Mouse (Mus musculus) c-Kit-positive CD71-positive TER-119-negative erythroid progenitor cells, embryonic 14.5 days (primary cell): ENCODE results near the gene Wbp1l.

Experiments used
- DNase-seq: peaks from one replicate; pipeline ENCODE4 v3.0.0-alpha.2; 2013; ENCODE audit warnings: low read depth

Gene Wbp1l

DNA sequence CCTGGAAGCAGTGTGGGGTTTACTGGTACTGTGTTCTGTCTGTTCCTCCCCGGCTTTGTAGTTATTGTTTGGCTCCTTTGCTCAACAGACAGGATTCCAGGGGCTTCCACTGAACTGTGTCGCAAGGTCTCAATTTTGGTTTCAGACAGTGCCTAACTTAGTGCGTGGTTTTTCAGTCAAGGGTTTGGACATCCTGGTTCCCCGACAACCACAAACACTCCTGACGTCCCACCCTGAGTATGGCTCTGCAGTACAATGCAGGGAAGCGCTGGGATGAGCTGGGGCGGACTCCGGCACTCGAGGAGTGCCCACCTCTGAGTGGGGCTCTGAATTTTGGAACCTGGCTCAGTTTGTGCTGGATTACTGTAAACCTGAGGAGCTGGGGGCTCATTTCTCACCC lies 30.9 kb downstream of the Wbp1l start:
- DNase-seq, result no peak

DNA sequence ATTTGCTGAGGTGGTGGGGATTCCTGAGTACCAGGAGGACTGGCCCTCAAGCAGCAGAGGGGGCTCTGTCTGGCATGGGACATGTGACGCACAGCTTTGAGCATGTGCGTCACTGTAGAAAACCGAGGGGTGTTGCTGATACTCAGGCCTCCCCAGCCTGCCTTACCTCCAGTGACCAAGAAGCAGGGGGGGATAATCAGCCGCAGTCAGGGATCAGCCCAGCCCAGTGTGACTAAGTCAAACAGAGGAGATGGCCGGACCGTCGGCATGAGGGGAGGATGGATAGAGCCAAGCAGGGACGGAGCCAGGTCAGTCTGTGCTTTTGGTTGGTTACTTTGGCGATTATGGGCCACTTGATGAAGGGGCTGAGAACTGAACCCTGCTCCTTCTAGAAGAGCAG lies 32.8 kb downstream of the Wbp1l start:
- no peak for DNase-seq

DNA sequence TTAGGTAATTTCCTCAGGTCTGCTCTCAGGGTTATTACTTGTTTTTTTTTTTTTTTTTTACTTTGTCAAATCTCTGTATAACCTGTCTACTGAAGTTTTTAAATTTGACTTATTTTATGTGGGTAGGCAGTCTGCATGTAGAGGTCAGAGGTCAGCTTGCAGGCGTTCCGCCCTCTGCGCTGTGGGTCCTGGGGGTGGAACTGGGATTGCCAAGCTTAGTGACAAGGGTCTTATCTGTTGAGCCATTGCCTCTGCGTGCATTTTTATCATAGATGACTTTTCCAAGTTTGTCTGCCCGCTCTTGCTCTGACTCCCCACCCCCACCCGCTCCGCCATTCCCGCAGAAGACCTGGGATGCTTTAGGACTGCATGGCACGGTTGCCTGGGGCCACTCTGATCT lies 36.9 kb downstream of the Wbp1l start:
- DNase-seq, result no peak

DNA sequence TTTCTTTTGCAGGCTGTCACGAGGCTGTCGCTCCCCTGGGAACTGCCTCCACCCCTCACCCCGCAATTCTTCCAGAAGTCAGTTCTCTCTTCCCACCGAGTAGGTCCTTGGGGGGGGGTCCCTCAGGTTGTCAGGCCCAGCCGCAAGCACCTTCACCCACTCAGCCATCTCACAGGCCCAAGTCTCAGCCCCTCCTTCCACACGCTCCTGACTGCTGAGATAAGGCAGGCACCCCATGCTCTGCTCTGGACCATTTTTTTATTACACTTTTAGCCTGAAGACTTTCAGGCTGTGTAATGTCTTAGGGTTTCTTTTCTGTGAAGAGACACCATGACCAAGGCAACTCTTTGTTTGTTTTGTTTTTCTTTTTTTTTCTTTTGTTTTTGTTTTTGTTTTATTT lies 38.7 kb downstream of the Wbp1l start:
- DNase-seq, result peak; percentile 22

DNA sequence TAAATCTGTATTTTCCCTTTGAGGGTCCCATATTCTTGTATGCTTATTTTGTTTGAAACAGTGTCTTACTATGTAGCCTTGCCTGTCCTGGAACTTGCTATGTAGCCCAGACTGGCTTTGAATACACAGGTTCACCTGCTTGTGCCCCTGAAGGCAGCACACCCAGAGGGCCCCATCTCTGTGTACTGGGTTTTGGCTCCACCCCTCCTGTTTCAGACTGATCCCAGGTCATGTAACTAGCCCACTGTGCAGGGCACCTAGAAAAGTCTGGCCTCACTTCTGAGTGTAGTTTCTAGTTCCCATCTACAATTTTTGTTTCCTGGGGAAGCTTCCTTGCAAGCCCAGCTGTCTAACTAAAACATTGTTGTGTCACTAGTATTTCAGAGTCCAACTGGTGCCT lies 40.2 kb downstream of the Wbp1l start:
- no peak for DNase-seq

DNA sequence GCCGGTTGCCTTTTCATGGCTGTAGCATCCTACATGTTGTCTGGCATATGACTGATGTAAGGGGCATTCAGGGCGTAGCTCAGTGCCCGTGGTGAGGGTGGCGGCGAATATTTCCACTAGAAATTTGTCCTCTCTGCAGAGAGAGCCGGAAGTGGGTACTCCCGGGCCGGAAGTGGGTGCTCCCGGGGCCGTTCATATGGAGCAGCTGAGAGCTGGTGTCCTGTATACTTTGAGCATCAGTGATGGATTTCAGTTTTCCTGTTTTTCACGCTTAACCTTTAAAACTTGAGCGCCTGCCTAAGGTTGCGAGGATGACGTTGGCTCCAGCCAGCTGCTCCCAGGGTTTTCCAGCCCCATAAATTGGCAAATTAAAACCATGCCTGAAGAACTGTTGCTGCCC lies 40.6 kb downstream of the Wbp1l start:
- DNase-seq, result no peak

DNA sequence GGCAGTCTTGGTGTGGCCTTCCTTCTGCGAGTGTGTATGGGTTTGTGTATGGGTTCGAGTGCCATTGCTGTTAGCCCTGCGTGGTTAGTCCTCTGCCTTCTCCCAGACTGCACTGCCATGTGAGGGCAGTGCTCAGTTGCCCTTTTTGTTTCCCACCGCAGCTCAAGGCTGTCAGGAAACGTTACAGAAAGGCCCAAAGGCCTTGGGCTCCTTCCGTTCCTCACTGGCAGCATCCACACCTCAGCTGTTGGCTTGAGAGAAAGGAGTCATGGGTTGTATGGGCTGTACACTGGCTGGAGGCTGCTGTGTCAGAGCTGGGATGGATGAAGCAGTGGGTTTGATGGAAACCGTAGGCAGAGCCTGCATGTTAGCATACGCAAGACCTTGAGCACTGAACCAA lies 41.9 kb downstream of the Wbp1l start:
- no peak for DNase-seq

DNA sequence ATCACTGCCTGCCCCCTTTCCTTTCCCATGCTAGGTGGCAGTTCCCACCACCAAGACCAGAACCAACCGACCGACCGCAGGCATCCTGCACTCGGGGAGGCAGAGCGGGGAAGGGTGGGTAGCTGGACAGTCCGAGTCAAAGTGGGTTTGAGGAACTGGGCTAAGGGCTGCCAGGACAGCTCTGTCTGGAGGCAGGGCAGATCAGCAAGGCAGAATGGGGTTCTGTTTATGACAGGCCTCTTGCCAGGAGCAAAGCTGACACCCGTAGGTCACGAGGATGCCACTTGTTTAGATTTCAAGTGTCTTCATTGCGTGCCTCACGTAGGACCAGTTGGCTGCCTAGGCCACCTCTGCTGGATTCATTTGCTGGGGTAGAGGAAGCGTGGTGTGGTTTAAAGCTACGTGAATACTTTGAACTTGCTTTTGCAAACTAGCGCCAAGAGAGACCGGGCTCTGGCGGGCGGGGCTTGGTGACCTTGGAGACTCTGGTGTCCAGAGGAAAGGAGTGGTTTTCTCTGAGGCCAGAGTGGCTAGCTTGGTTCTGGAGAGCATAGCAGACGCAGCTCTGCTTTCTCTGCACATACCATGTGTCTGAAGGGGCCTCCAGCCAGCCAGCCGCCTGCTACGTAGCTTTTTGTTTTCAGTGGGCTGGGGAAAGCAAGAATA lies 42.7 kb downstream of the Wbp1l start:
- DNase-seq, result no peak

DNA sequence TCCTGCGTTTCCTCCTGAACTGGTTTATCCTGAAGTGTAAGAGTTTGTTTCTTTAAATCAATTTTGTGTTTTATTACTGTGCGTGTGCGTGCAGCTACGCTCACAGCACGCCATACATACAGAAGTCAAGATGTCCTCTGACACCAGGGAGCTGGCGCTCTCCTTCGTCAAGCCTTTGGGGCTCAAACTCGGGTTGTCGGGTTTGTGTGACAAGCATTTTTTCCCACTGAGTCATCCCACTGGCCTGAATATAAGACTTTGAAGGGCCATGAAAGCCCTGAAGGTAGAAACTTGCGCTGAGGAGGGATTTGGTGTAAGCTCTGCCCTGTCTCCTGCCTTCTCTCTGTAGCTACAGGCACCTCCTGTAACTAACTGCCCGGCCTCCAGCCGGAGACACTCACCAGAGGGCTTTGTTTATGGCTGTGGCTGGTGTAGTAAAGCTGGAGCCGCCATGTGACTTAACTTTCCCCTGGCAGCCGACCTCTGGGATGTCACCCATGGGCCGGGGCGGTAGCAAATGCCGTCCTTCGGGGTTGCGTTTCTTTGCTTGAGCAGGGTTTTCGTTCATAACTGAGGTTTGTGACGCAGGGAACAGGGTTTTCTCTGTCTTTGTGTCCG lies 43.4 kb downstream of the Wbp1l start:
- no peak for DNase-seq

DNA sequence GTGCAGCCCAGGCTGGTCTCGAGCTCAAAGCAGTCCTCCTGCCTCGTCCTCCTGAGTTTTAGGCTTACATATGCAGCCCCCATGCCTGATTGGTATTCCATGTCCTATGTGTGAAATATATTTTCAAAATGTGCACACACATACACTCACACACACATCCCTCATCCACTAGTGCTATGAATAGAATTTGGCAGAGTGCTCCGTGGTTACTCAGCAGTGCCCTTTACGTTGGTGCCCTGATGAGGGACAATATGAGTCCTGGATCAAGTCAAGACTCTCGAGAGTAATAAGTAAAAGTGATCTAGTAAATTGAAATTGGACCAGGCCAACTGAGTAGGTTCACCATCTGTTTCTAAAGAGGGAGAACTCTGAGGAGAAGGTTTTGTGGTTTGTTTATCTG lies 44.4 kb downstream of the Wbp1l start:
- DNase-seq, result no peak

DNA sequence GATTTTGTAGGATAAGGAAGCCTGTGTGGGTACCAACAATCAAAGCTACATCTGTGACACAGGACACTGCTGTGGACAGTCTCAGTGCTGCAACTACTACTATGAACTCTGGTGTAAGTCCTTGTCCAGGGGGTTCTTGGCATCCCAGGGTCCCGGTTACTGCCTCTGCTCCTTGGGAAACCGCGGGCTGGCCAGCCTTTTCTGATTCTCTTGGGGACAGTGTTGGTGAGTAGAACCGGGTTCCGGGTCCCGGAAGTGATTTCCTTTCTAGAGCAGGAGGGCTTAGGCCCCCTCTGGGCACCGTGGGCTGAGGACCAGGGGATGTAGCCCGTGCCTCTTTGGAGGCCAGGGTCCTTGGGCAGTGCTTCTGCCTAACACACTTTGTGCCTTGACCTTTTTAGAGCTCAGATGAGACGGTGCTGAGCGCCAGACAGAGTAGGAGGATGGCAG lies 45.5 kb downstream of the Wbp1l start:
- DNase-seq, result no peak

DNA sequence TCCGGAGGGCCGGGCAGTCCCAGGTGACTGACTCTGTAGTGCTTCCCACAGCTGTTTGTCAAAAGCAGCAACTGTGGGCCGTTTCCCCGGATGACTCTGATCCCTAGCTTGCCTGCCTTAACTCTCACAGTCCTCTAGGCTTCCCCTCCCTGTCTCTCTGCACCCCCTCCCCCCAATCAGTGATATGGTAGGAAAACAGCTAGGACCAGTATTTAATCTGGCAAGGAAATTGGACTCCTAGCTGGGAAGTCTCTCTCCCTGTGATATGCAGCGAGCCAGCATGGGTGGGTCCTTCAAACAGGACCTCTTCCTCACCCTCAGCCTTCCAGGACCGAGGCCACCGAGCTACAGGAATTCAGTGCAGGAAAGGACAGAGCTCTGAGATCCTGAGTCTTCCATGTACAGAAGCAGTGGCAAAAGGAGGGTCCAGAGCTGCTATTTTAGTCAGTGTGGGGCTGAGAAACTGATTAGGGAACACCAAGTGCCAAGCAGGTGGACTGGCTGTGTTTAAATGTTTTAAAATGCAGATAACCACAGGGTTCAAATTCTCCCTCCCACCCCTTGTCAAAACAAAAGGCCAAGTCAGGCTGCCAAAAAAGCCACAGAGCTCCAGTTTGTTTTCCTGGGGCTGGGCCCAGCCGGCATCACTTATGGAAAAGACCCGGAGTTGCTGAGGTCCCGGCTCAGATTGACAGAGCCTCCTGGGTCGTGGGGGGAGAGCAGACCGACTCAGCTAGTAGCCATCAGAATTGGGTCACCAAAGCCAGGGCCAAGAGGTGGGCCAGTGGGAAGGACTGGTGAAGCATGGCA lies 46.1 kb downstream of the Wbp1l start:
- DNase-seq, result no peak

DNA sequence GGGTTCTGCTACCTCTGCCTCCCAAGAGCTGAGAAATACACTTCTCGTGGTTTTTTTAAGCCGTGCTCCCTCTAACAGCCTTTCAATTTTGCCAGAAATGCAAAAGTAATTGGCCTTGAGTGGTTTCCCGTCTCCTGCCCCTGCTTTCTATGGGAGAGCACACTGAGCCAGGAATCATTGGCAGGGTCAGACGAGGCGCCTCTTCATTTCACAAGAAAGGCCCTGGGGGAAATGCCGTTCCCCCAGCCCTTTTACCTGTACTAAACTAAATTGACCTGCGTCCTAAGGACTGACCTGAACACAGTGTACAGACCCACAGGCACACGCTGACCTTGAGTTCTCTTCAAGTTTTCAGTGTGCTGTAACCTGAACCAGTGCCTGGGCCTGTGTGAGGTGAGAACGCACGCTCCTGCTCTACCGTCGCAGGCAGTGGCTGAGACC lies 47.2 kb downstream of the Wbp1l start:
- DNase-seq, result no peak

DNA sequence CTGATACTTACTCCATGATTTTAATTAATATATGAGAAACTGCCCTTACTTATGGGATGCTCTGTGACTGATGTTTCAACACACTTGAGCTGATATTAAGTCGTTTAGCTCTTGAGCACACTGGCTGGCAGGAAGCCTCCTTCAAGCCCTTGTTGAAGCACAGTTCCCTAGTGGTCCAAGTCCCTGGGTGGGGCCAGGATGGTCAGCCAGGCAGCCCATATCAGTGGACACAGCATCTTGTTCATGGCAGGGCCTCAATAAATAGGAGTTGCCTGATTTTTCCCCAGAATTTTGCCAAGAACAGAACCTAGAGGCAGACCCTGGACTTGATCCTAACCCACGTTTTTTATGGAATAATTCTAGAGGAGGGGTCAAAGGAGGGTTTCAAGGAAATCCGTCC lies 48.4 kb downstream of the Wbp1l start:
- no peak for DNase-seq

DNA sequence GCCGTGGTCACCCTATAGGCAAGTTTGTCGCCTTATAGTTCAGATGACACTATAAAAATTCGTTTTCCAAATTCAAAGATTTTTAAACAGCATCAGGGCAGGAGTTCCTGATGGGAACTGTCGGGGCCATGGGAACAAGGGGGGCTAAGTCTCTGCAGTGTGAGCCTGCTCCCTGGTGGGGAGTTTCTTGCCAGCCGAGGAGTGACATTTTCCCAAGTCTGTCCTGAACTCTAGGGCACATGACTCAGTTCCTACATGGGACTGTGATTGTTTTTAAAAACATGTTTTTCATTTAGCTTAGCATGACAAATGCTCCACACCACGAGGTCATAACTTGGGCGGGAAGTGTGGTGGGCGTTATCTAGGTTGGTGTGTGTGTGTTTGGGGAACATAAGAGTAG lies 49.0 kb downstream of the Wbp1l start:
- no peak for DNase-seq

DNA sequence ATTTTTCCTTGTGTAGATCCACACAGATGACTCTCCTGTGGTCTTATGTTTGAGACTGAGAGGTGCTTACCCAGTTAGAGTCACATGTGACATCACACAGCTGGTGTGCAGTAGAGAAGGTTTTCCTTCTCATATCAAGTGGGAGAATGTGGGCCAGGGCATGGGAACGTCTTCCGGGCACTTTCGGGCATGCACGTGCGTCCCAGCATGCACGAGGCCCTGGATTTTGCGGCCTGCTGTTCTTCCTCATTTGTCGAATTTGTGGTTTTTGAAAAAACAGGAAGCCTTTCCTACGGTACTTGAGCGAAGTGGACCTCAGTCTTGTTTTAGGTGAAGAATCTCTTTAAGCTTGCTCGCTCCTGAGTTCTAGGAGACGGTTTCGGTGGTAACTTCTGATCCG lies 49.7 kb downstream of the Wbp1l start:
- no peak for DNase-seq

DNA sequence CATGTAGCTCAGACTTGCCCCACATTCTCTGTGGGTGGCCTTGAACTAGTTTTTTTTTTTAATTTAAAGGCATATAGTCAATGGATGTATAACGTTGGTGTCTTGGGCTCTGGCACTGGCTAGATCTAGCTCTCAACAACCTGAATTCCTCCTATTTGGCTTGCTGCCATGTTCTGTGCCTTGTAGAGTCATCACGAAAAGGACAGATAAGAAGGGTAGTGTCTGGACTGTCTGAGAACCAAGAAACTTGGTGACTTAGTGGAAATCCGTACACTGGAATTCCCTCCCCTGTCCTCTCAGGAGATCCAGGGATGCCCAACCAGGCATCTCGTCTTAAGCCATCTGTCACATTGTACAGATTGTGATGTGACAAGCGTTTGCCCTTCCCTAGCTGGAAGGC lies 54.3 kb downstream of the Wbp1l start:
- DNase-seq, result no peak

DNA sequence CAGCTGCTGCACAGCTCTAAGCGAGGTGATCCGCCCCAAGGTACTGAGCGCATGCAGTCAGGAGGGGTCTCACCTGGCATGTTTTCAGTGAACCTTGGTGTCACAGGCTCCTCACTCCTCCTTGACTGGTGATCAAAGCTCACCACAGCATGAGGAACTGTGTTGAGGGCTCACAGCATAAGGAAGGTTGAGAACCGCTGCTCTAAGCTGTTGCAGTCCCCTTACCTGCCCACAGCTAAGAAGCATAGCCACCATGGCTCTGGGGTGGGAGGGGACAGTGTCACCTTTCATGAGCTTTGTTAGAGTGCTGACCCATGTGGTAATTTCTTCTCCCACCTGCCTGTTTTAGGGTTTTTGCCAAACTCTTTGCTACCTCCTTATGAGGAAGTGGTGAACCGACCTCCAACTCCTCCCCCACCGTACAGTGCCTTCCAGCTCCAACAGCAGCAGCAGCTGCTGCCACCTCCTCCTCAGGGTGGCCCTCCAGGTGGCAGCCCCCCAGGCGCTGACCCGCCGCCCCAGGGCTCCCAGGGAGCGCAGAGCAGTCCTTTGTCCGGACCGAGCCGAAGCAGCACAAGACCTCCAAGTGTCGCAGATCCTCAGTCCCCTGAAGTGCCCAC lies 54.8 kb downstream of the Wbp1l start:
- no peak for DNase-seq

DNA sequence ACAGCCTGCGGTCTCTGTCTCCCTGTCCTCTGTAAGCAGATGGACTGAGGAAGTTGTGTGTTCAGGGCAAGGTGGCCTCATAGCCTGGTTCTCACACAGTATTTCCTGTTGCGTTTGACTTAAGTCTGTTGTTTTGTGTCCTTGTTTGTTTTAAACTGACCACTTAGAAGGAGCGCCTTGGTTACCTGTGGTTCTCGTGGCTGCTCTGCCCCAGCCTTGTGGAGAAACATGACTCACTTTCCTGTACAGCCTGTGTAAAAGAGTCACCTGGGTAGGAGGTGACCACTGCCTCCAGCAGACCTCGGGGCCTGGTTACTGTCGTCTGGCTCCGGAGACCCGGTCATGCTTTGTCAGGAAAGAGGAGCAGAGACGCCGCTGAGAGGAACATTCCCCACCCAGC lies 56.7 kb downstream of the Wbp1l start:
- no peak for DNase-seq

DNA sequence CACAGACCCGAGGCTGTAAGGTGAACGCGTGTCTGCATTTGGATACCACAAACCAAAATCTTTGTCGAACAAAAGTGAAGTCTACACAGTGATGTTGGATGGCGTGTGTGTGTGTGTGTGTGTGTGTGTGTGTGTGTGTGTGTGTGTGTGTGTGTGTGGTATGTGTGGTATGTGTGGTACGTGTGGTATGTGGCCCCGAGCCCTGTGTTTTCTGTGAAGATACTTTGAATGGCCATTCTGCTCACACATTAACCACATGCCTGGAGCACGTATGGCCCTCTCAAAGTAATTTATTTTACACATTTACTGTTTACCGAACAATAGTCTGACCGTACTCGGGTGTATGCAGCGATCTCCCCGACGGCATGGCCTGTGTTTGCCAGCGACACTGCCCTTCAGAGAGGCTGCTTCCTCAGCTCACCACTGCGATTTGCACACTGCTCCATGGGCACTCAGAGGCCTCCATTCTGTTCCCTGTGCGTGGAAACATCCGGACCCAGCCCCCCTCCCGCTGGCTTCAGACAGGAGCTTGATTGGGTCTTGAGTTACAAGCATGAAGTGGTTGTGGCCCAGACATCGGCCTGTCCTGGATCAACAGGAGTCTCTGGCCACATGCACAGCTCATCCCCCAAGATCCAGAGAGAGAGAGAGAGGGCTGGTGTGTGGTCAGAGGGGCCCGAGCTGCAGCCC lies 57.4 kb downstream of the Wbp1l start:
- no peak for DNase-seq

DNA sequence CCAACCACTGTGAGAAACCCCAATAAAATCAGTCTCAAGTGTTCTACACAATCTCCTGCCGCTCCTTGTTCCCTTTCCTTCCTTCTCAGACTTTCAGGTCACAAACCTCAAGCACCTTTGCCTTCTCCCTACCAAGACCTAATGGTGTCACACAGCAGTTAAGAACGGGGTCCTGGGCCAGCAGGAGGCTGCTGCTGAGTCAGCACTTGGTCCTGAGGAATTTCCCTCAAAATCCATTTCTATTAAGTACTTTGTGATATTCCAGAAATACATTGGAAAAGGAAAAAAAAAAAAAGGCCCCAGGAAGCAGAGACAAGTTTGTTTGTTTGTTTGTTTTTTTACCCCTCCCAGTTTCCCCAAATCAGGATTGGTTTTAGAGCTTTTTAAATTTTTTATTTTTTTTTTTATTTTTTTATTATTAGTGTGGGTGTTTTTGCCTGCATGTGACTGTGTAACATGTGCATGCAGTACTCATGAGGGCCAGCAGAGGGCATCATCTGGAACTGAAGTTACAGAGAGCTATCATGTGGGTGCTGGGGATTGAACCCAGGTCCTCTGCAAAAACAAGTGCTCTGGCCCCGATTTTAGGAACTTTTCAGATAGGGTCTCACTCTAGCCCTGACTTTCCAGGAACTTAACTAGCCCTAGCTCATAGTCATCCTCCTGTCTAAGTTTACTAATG lies 58.6 kb downstream of the Wbp1l start:
- DNase-seq, result no peak

DNA sequence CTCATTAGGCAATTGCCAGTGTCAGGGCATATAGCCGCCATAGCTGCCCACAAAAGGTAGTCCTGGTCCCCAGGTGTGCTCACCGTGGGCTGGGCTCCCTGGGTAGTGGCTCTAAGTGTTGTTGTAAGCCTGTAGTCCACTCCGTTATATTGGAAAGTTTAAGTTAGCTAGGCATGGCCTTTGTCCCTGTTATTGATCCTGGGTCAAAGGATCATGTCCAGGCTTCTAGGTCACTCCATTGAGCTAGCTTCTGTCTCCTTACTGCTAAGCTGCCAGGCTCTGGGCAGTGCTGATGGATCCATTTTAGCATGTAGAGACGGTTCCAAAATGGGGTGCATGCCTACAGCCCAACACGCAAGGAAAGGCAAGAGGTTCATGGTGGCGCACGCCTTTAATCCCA lies 59.5 kb downstream of the Wbp1l start:
- no peak for DNase-seq
